Mouse (Mus musculus): ENCODE data around the gene Fbxw10. TPM values are rescaled to one million over a fixed set of nuclear protein-coding genes. Genes with fewer than 3 reads are reported as not detected.
A peak's percentile ranks its signal among the peaks of the same experiment; 100 is the strongest.

Gene Fbxw10
- polyA plus RNA-seq, 1 experiment, result not detected

DNA sequence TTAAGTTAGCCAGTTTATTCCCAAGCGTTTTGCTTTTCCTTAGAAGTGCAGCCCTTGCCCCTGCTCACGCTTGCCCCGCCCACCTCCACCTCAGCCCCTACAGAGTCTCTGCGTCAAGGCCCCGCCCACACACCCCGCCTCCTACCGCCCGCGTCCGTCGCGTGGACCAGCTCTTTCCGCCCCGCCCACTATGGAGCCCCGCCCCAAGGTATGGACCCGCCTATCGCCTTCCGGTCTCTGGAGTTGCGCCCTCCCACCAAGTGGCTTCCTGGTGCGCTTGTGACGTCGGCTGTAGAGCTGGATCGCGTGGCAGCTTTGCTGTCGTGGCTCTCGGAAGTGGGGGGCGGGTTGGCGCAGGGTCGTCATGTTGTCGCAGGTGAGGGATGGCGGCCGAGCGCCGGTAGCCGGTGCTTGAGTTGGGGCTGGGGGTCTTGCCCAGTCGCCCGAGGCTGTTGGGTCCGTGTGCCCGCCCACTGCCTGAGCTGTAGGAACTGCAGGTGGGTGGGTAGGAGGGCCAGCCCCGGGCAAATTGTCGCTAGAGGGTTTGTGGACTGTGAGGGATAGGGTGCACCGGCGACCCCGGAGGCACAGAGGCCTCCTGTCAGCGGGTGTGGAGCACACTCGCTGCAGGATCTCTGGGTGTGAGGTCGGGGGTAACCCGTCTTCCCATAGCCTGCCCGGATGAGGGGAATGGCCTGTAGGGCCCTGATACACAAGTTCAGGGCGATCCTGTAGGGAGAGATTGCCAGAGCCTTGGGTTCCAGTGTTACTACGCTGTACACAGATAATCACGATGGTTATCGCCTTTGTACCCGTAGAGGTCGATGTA is 32.6 kb downstream of the Fbxw10 start, which contains the start of gene Tvp23b:
TSS of gene Tvp23b (plus strand) at position 236 of the 829 bp plus-strand sequence.
- H3K36me3 ChIP-seq (ENCODE audit: control insufficient read depth, insufficient read depth), result peaks cover 5% of the 10 kb centered on the region
- TF ChIP-seq POLR2AphosphoS2 (IDR thresholded peaks at IDR 0.05; ENCODE audit: insufficient read length, low read depth) (peak; percentile 81), REST (IDR thresholded peaks at IDR 0.05; ENCODE audit: insufficient read depth, insufficient read length) (no peak), POLR2A (IDR thresholded peaks at IDR 0.05; ENCODE audit: insufficient read length, low read depth) (peak; percentile 85)
- no peaks in the 10 kb centered on the region for H3K27me3 ChIP-seq (ENCODE audit: control insufficient read depth, insufficient read depth, insufficient read length)
- H3ac ChIP-seq (ENCODE audit: control insufficient read depth, insufficient read length), result peak within 1 kb of the TSS; percentile 88
- H3K79me2 ChIP-seq (ENCODE audit: control insufficient read depth, insufficient read depth), result peaks cover 17% of the 10 kb centered on the region
- peak within 1 kb of the TSS; percentile 67 for H3K4me3 ChIP-seq
- H3K4me2 ChIP-seq (ENCODE audit: low read depth), result peak within 1 kb of the TSS; percentile 85

DNA sequence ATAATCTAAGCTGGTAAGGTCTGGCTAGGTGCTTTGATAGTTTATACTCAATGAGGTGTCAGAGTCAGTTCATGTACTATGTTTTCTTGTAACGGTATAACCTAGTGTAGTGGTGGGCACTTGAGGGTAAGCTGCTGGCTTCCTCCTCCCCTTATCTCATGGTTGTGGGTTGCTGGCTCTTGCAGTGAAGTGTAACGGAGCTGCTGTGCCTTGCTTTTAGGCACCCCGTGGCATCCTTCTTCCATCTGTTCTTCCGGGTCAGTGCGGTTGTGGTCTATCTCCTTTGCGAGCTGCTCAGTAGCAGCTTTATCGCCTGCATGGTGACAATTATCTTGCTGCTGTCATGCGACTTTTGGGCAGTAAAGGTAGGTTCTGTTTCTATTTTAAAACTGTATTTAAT is 36.5 kb downstream of the Fbxw10 start:
- TF ChIP-seq MAX (IDR thresholded peaks at IDR 0.05; ENCODE audit: low read depth), result no peak
- TF ChIP-seq CEBPB (IDR thresholded peaks at IDR 0.05; ENCODE audit: insufficient read depth, poor library complexity, severe bottlenecking), result no peak
- TF ChIP-seq MYOG (IDR thresholded peaks at IDR 0.05; ENCODE audit: control insufficient read depth in 1 of 3, insufficient read depth in 1 of 3, insufficient read length in 2 of 3, low read depth in 2 of 3), result no peak
- TF ChIP-seq TCF12 (IDR thresholded peaks at IDR 0.05; ENCODE audit: insufficient read depth, poor library complexity, severe bottlenecking), result no peak
- TF ChIP-seq USF1 (IDR thresholded peaks at IDR 0.05; ENCODE audit: low read depth), result no peak
- no peak for TF ChIP-seq SRF (IDR thresholded peaks at IDR 0.05; ENCODE audit: control insufficient read depth, insufficient read length, low read depth)
- TF ChIP-seq TCF3 (IDR thresholded peaks at IDR 0.05; ENCODE audit: insufficient read length, low read depth), result no peak
- no peak for TF ChIP-seq MYOD1 (IDR thresholded peaks at IDR 0.05; ENCODE audit: control insufficient read depth in 1 of 3, insufficient read length in 2 of 3, low read depth in 2 of 3)
- no peak for TF ChIP-seq POLR2AphosphoS2 (IDR thresholded peaks at IDR 0.05; ENCODE audit: insufficient read length, low read depth)
- TF ChIP-seq POLR2A (IDR thresholded peaks at IDR 0.05; ENCODE audit: insufficient read length, low read depth), result no peak
- TF ChIP-seq REST (IDR thresholded peaks at IDR 0.05; ENCODE audit: insufficient read depth, insufficient read length), result no peak
- TF ChIP-seq E2F4 (IDR thresholded peaks at IDR 0.05; ENCODE audit: insufficient read depth), result no peak
- Histone ChIP-seq H3K4me2 (ENCODE audit: low read depth) (no peak overlapping the region), H3ac (ENCODE audit: control insufficient read depth, insufficient read length) (no peak overlapping the region), H3K79me2 (ENCODE audit: control insufficient read depth, insufficient read depth) (peaks cover 17% of the 10 kb centered on the region), H3K36me3 (ENCODE audit: control insufficient read depth, insufficient read depth) (peaks cover 15% of the 10 kb centered on the region), H3K27me3 (ENCODE audit: control insufficient read depth, insufficient read depth, insufficient read length) (no peaks in the 10 kb centered on the region), H3K4me3 (no peak overlapping the region)

DNA sequence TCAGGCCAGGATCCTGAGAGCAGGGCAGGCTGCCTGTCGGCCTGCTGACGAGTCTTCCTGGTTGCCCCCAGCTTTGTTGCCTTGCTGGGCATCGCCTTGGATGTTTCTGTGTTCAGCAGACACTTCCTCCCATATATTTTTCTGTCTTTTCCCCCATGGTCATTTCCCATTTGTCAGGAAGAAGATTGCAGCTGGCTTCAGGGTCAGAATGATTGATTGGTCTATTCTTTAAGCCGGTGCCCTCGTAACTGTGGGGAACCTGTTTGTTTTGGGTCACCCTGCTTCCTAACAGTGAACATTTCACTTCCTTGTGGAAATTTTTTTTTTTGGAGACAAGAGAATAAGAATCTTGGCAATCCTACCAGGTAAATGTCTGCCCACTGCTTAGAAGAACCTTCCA is 38.5 kb downstream of the Fbxw10 start:
- peaks cover 21% of the 10 kb centered on the region for H3K36me3 ChIP-seq (ENCODE audit: control insufficient read depth, insufficient read depth)
- H3K27me3 ChIP-seq (ENCODE audit: control insufficient read depth, insufficient read depth, insufficient read length), result no peaks in the 10 kb centered on the region
- no peak overlapping the region for H3K4me2 ChIP-seq (ENCODE audit: low read depth)
- H3ac ChIP-seq (ENCODE audit: control insufficient read depth, insufficient read length), result no peak overlapping the region
- peaks cover 9% of the 10 kb centered on the region for H3K79me2 ChIP-seq (ENCODE audit: control insufficient read depth, insufficient read depth)
- no peak for TF ChIP-seq TCF12 (IDR thresholded peaks at IDR 0.05; ENCODE audit: insufficient read depth, poor library complexity, severe bottlenecking)
- TF ChIP-seq MYOG (IDR thresholded peaks at IDR 0.05; ENCODE audit: control insufficient read depth in 1 of 3, insufficient read depth in 1 of 3, insufficient read length in 2 of 3, low read depth in 2 of 3), result no peak
- TF ChIP-seq MYOD1 (IDR thresholded peaks at IDR 0.05; ENCODE audit: control insufficient read depth in 1 of 3, insufficient read length in 2 of 3, low read depth in 2 of 3), result no peak
- TF ChIP-seq POLR2A (IDR thresholded peaks at IDR 0.05; ENCODE audit: insufficient read length, low read depth), result no peak
- TF ChIP-seq REST (IDR thresholded peaks at IDR 0.05; ENCODE audit: insufficient read depth, insufficient read length), result no peak
- TF ChIP-seq CEBPB (IDR thresholded peaks at IDR 0.05; ENCODE audit: insufficient read depth, poor library complexity, severe bottlenecking), result no peak
- TF ChIP-seq MAX (IDR thresholded peaks at IDR 0.05; ENCODE audit: low read depth), result no peak
- TF ChIP-seq POLR2AphosphoS2 (IDR thresholded peaks at IDR 0.05; ENCODE audit: insufficient read length, low read depth), result no peak
- no peak for TF ChIP-seq USF1 (IDR thresholded peaks at IDR 0.05; ENCODE audit: low read depth)
- no peak for TF ChIP-seq E2F4 (IDR thresholded peaks at IDR 0.05; ENCODE audit: insufficient read depth)
- no peak for TF ChIP-seq SRF (IDR thresholded peaks at IDR 0.05; ENCODE audit: control insufficient read depth, insufficient read length, low read depth)
- TF ChIP-seq TCF3 (IDR thresholded peaks at IDR 0.05; ENCODE audit: insufficient read length, low read depth), result no peak
- no peak overlapping the region for H3K4me3 ChIP-seq

DNA sequence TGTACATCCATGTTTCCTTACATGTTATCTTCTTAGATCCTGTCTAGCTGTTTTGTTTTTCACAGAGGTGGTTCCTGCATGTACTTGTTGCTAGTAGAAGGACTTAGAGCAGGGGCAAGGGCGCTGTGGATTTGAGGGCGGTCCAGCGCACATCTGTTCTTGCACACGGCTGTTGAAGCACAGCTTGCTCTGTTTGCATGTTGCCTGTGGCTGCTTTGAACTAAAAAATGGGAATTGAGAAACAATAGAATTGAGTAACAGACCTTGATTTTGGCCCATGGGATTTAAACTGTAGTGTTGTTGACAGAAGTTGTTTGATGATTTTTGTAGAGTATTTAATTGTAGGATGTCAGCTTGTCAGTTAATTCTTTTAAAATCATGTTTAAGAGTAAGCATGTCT is 43.9 kb downstream of the Fbxw10 start:
- Histone ChIP-seq H3K36me3 (ENCODE audit: control insufficient read depth, insufficient read depth) (peaks cover 31% of the 10 kb centered on the region), H3K79me2 (ENCODE audit: control insufficient read depth, insufficient read depth) (no peaks in the 10 kb centered on the region)
- TF ChIP-seq TCF3 (IDR thresholded peaks at IDR 0.05; ENCODE audit: insufficient read length, low read depth) (no peak), MYOG (IDR thresholded peaks at IDR 0.05; ENCODE audit: control insufficient read depth in 1 of 3, insufficient read depth in 1 of 3, insufficient read length in 2 of 3, low read depth in 2 of 3) (no peak), TCF12 (IDR thresholded peaks at IDR 0.05; ENCODE audit: insufficient read depth, poor library complexity, severe bottlenecking) (no peak), CEBPB (IDR thresholded peaks at IDR 0.05; ENCODE audit: insufficient read depth, poor library complexity, severe bottlenecking) (no peak), USF1 (IDR thresholded peaks at IDR 0.05; ENCODE audit: low read depth) (no peak), POLR2AphosphoS2 (IDR thresholded peaks at IDR 0.05; ENCODE audit: insufficient read length, low read depth) (no peak), SRF (IDR thresholded peaks at IDR 0.05; ENCODE audit: control insufficient read depth, insufficient read length, low read depth) (no peak), MAX (IDR thresholded peaks at IDR 0.05; ENCODE audit: low read depth) (no peak), E2F4 (IDR thresholded peaks at IDR 0.05; ENCODE audit: insufficient read depth) (no peak), REST (IDR thresholded peaks at IDR 0.05; ENCODE audit: insufficient read depth, insufficient read length) (no peak), MYOD1 (IDR thresholded peaks at IDR 0.05; ENCODE audit: control insufficient read depth in 1 of 3, insufficient read length in 2 of 3, low read depth in 2 of 3) (no peak), POLR2A (IDR thresholded peaks at IDR 0.05; ENCODE audit: insufficient read length, low read depth) (no peak)

More for the DNA sequence above, 43.9 kb downstream of the Fbxw10 start:
- Histone ChIP-seq H3ac (ENCODE audit: control insufficient read depth, insufficient read length) (no peak overlapping the region), H3K4me3 (no peak overlapping the region), H3K4me2 (ENCODE audit: low read depth) (no peak overlapping the region), H3K27me3 (ENCODE audit: control insufficient read depth, insufficient read depth, insufficient read length) (no peaks in the 10 kb centered on the region)

All from myocyte (in vitro differentiated cells).